Mouse (Mus musculus) midbrain, postnatal 0 days (tissue): ENCODE measurements around the gene Thumpd2. TPM values are rescaled to one million over a fixed set of nuclear protein-coding genes. Genes with fewer than 3 reads are reported as not detected.

Experiments used
- ATAC-seq: fragments of 200-750 bp; cut with Nextera tagmentation; 2 replicates; pipeline ENCODE4 v1.8.0; 2017; ENCODE audit warnings: moderate number of reproducible peaks, mild to moderate bottlenecking, moderate TSS enrichment, moderate library complexity; ENCODE audit not compliant: low FRiP score
- DNase-seq: peaks from one replicate; pipeline ENCODE4 v3.0.0-alpha.2; 2015; ENCODE audit warnings: low spot score
- H3K27ac ChIP-seq: fragments of 300-500 bp; sonication (generic); 2 replicates; pipeline ENCODE4 v1.5.1; 2014; ENCODE audit warnings: low read depth, mild to moderate bottlenecking, low read length, mixed read lengths
- H3K27me3 ChIP-seq: fragments of 300-500 bp; sonication (generic); 2 replicates; pipeline ENCODE4 v1.6.1; 2014; ENCODE audit warnings: low read length, control low read depth, mixed read lengths; ENCODE audit not compliant: insufficient read depth
- H3K36me3 ChIP-seq: fragments of 300-500 bp; sonication (generic); 2 replicates; pipeline ENCODE4 v1.6.1; 2014; ENCODE audit warnings: low read length, control low read depth, mixed read lengths; ENCODE audit not compliant: insufficient read depth
- H3K4me1 ChIP-seq: fragments of 300-500 bp; sonication (generic); 2 replicates; pipeline ENCODE4 v1.6.1; 2014; ENCODE audit warnings: mild to moderate bottlenecking, control low read depth, antibody characterized with exemption, low read length, mixed read lengths; ENCODE audit not compliant: insufficient read depth
- H3K4me2 ChIP-seq: fragments of 300-500 bp; sonication (generic); 2 replicates; pipeline ENCODE4 v1.6.1; 2014; ENCODE audit warnings: low read depth, mild to moderate bottlenecking, low read length, mixed read lengths; ENCODE audit not compliant: poor library complexity, severe bottlenecking
- H3K4me3 ChIP-seq: fragments of 300-500 bp; sonication (generic); 2 replicates; pipeline ENCODE4 v1.5.1; 2014; ENCODE audit warnings: low read depth, mild to moderate bottlenecking, low read length, moderate library complexity
- H3K9ac ChIP-seq: fragments of 300-500 bp; sonication (generic); replicated peaks from 2 replicates; pipeline ENCODE4 v1.6.1; 2014; ENCODE audit warnings: mild to moderate bottlenecking, low read length, moderate library complexity, mixed read lengths; ENCODE audit not compliant: poor library complexity, severe bottlenecking
- H3K9me3 ChIP-seq: fragments of 300-500 bp; sonication (generic); 2 replicates; pipeline ENCODE4 v1.6.1; 2016; ENCODE audit warnings: low read length, control low read depth
- CTCF ChIP-seq: IDR thresholded peaks from 2 replicates; pipeline ENCODE4 v1.5.1; 2016; ENCODE audit warnings: antibody characterized with exemption, mild to moderate bottlenecking
- WGBS: fragments of 180-500 bp; shearing (Covaris S2); extraction: QIAGEN DNeasy Blood & Tissue Kit; methylation state at CpG from one replicate; pipeline ENCODE4 v1.1.7; 2014; 5-methylcytosine and 5-hydroxymethylcytosine counted together
- polyA plus RNA-seq: library from polyadenylated mRNA; unstranded; fragments of >200 nt; fragmentation: Nextera tagmentation; extraction: Ambion mirVana; gene quantifications from 2 replicates; pipeline ENCODE4 v1.2.1, GENCODE M21; 2015
- total RNA-seq: library from RNA; depleted of rRNA; stranded (reverse); fragments of >200 nt; gene quantifications from 2 replicates; pipeline ENCODE4 v1.2.3, GENCODE M21; 2014

The Thumpd2 gene
- total and polyA plus RNA-seq, 2 experiments from 2014 or later: 2.6 to 5.5 TPM

- no peaks in the 10 kb centered on the region for H3K27me3 ChIP-seq
- no peak overlapping the region for H3K4me2 ChIP-seq
- no peaks in the 10 kb centered on the region for H3K4me1 ChIP-seq
- no peak overlapping the region for H3K9ac ChIP-seq
- DNase-seq (no peak), ATAC-seq (no peak)
- no peak overlapping the region for H3K4me3 ChIP-seq
- peaks cover 9% of the 10 kb centered on the region; the same call in 1 of the 2 replicates for H3K36me3 ChIP-seq
- no peak for TF ChIP-seq CTCF
- WGBS: 87% methylated on average over 6 of the region's 6 CpGs
- H3K27ac ChIP-seq: no peak overlapping the region
- no peaks in the 10 kb centered on the region for H3K9me3 ChIP-seq
Measured at GRCm38 (mm10) chr17:81027331-81027730, 37.6 kb downstream of the Thumpd2 start.

GRCm38 (mm10) chr17:81017132-81017531, 47.8 kb downstream of the Thumpd2 start:
- Histone ChIP-seq H3K4me1 (no peaks in the 10 kb centered on the region), H3K4me3 (no peak overlapping the region), H3K36me3 (no peaks in the 10 kb centered on the region), H3K9me3 (no peaks in the 10 kb centered on the region), H3K4me2 (no peak overlapping the region), H3K27me3 (no peaks in the 10 kb centered on the region), H3K9ac (no peak overlapping the region), H3K27ac (no peak overlapping the region)
- 42% methylated on average over 1 of the region's 1 CpGs for WGBS
- TF ChIP-seq CTCF: peak; percentile 66
- DNase-seq (peak; percentile 62), ATAC-seq (no peak)

GRCm38 (mm10) chr17:81015814-81016447, 49.0 kb downstream of the Thumpd2 start:
- Histone ChIP-seq H3K27ac (no peak overlapping the region), H3K4me2 (no peak overlapping the region), H3K4me3 (no peak overlapping the region), H3K9me3 (no peaks in the 10 kb centered on the region), H3K4me1 (no peaks in the 10 kb centered on the region), H3K9ac (no peak overlapping the region), H3K36me3 (no peaks in the 10 kb centered on the region), H3K27me3 (no peaks in the 10 kb centered on the region)
- 60% methylated on average over 4 of the region's 4 CpGs for WGBS
- ATAC-seq (peak; percentile 41; the same call in 1 of the 2 replicates), DNase-seq (peak; percentile 89)
- peak; percentile 84 for TF ChIP-seq CTCF

GRCm38 (mm10) chr17:81010844-81011685, 53.8 kb downstream of the Thumpd2 start:
- DNase-seq (no peak), ATAC-seq (no peak)
- Histone ChIP-seq H3K27ac (no peak overlapping the region), H3K4me2 (no peak overlapping the region), H3K9ac (no peak overlapping the region), H3K4me3 (no peak overlapping the region), H3K9me3 (no peaks in the 10 kb centered on the region), H3K36me3 (no peaks in the 10 kb centered on the region), H3K27me3 (no peaks in the 10 kb centered on the region), H3K4me1 (no peaks in the 10 kb centered on the region)
- TF ChIP-seq CTCF: no peak
- 64% methylated on average over 18 of the region's 18 CpGs for WGBS

GRCm38 (mm10) chr17:81010199-81010598, 54.7 kb downstream of the Thumpd2 start:
- Histone ChIP-seq H3K36me3 (no peaks in the 10 kb centered on the region), H3K4me1 (no peaks in the 10 kb centered on the region), H3K9me3 (no peaks in the 10 kb centered on the region), H3K4me2 (no peak overlapping the region), H3K27me3 (no peaks in the 10 kb centered on the region), H3K4me3 (no peak overlapping the region), H3K9ac (no peak overlapping the region), H3K27ac (no peak overlapping the region)
- WGBS: 45% methylated on average over 3 of the region's 3 CpGs
- no peak for TF ChIP-seq CTCF
- no peak for ATAC-seq
- DNase-seq: no peak

GRCm38 (mm10) chr17:81009112-81009511, 55.8 kb downstream of the Thumpd2 start:
- ATAC-seq (no peak), DNase-seq (no peak)
- Histone ChIP-seq H3K9ac (no peak overlapping the region), H3K4me2 (no peak overlapping the region), H3K4me3 (no peak overlapping the region), H3K27ac (no peak overlapping the region), H3K27me3 (no peaks in the 10 kb centered on the region), H3K9me3 (no peaks in the 10 kb centered on the region), H3K4me1 (no peaks in the 10 kb centered on the region), H3K36me3 (no peaks in the 10 kb centered on the region)
- WGBS: 90% methylated on average over 10 of the region's 10 CpGs
- TF ChIP-seq CTCF: no peak
